Mouse (Mus musculus): ENCODE measurements at regions not wholly inside any gene's neighbourhood (a gene's known extent, or its start where the extent isn't known, plus 50 kb on each side); places are given as distances from the start of the nearest gene placed in this dataset.

- Histone ChIP-seq H3K27me3 (no peaks in the 10 kb centered on the region), H3K9ac (no peak overlapping the region), H3K4me3 (no peak overlapping the region), H3K27ac (no peak overlapping the region), H3K9me3 (no peaks in the 10 kb centered on the region), H3K4me1 (replicated peaks) (no peaks in the 10 kb centered on the region), H3K4me2 (no peak overlapping the region), H3K36me3 (no peaks in the 10 kb centered on the region)
- ATAC-seq (ENCODE audit: low FRiP score), result no peak
Measured at GRCm38 (mm10) chr14:105694969-105695368, 201.7 kb downstream of the Spry2 start.

- Histone ChIP-seq H3K9me3 (no peaks in the 10 kb centered on the region), H3K27me3 (no peaks in the 10 kb centered on the region), H3K4me2 (no peak overlapping the region), H3K9ac (no peak overlapping the region), H3K4me1 (replicated peaks) (no peaks in the 10 kb centered on the region), H3K27ac (no peak overlapping the region), H3K36me3 (no peaks in the 10 kb centered on the region), H3K4me3 (no peak overlapping the region)
- no peak for ATAC-seq (ENCODE audit: low FRiP score)
- 75% methylated on average over 4 of the region's 4 CpGs for WGBS
Measured at GRCm38 (mm10) chr14:105693713-105694112, 202.9 kb downstream of the Spry2 start.

- WGBS, result 59% methylated on average over 11 of the region's 11 CpGs
- Histone ChIP-seq H3K27me3 (no peaks in the 10 kb centered on the region), H3K4me2 (no peak overlapping the region), H3K36me3 (no peaks in the 10 kb centered on the region), H3K9ac (no peak overlapping the region), H3K4me1 (replicated peaks) (no peaks in the 10 kb centered on the region), H3K4me3 (no peak overlapping the region), H3K27ac (no peak overlapping the region), H3K9me3 (no peaks in the 10 kb centered on the region)
- ATAC-seq (ENCODE audit: low FRiP score), result no peak
Measured at GRCm38 (mm10) chr14:105684826-105685465, 211.7 kb downstream of the Spry2 start.

GRCm38 (mm10) chr14:105684329-105684728 lies 212.3 kb downstream of the Spry2 start:
- Histone ChIP-seq H3K4me3 (no peak overlapping the region), H3K9ac (no peak overlapping the region), H3K4me1 (replicated peaks) (no peaks in the 10 kb centered on the region), H3K27ac (no peak overlapping the region), H3K4me2 (no peak overlapping the region), H3K27me3 (no peaks in the 10 kb centered on the region), H3K36me3 (no peaks in the 10 kb centered on the region), H3K9me3 (no peaks in the 10 kb centered on the region)
- ATAC-seq (ENCODE audit: low FRiP score), result no peak
- 82% methylated on average over 2 of the region's 2 CpGs for WGBS

- Histone ChIP-seq H3K36me3 (no peaks in the 10 kb centered on the region), H3K4me1 (replicated peaks) (peaks cover 12% of the 10 kb centered on the region), H3K9me3 (no peaks in the 10 kb centered on the region), H3K27me3 (no peaks in the 10 kb centered on the region), H3K4me2 (peak overlapping the region; percentile 20; the same call in 1 of the 2 replicates), H3K27ac (no peak overlapping the region), H3K4me3 (no peak overlapping the region), H3K9ac (no peak overlapping the region)
- WGBS, result 11% methylated on average over 4 of the region's 4 CpGs
- no peak for ATAC-seq (ENCODE audit: low FRiP score)
Measured at GRCm38 (mm10) chr14:105676646-105676930, 220.0 kb downstream of the Spry2 start.

- Histone ChIP-seq H3K4me1 (replicated peaks) (peaks cover 12% of the 10 kb centered on the region), H3K27ac (no peak overlapping the region), H3K9ac (no peak overlapping the region), H3K4me2 (peak overlapping the region; percentile 20; the same call in 1 of the 2 replicates), H3K36me3 (no peaks in the 10 kb centered on the region), H3K4me3 (no peak overlapping the region), H3K27me3 (no peaks in the 10 kb centered on the region), H3K9me3 (no peaks in the 10 kb centered on the region)
- no peak for ATAC-seq (ENCODE audit: low FRiP score)
- WGBS, result 32% methylated on average over 13 of the region's 13 CpGs
Measured at GRCm38 (mm10) chr14:105675801-105676645, 220.6 kb downstream of the Spry2 start.

- no peak overlapping the region for H3K4me3 ChIP-seq
- no peaks in the 10 kb centered on the region for H3K27me3 ChIP-seq
- H3K9me3 ChIP-seq, result no peaks in the 10 kb centered on the region
- H3K9ac ChIP-seq, result no peak overlapping the region
- no peak overlapping the region for H3K4me2 ChIP-seq
- H3K36me3 ChIP-seq, result no peaks in the 10 kb centered on the region
- no peak overlapping the region for H3K27ac ChIP-seq
- peaks cover 12% of the 10 kb centered on the region for H3K4me1 ChIP-seq (replicated peaks)
- no peak for ATAC-seq (ENCODE audit: low FRiP score)
Measured at GRCm38 (mm10) chr14:105675006-105675405, 221.6 kb downstream of the Spry2 start.

- Histone ChIP-seq H3K36me3 (no peaks in the 10 kb centered on the region), H3K9me3 (no peaks in the 10 kb centered on the region), H3K4me2 (peak overlapping the region; percentile 27), H3K4me3 (no peak overlapping the region), H3K9ac (no peak overlapping the region), H3K27ac (peak overlapping the region; percentile 52), H3K4me1 (replicated peaks) (peaks cover 13% of the 10 kb centered on the region), H3K27me3 (no peaks in the 10 kb centered on the region)
- ATAC-seq (ENCODE audit: low FRiP score), result peak; percentile 71; the same call in 1 of the 2 replicates
- 21% methylated on average over 11 of the region's 11 CpGs for WGBS
Measured at GRCm38 (mm10) chr14:105668969-105669368, 227.7 kb downstream of the Spry2 start.

- no peaks in the 10 kb centered on the region for H3K9me3 ChIP-seq
- ATAC-seq (ENCODE audit: low FRiP score), result no peak; the same call in 1 of the 2 replicates
- peak overlapping the region; percentile 44; the same call in 1 of the 2 replicates for H3K27ac ChIP-seq
- H3K4me1 ChIP-seq (replicated peaks), result peaks cover 13% of the 10 kb centered on the region
- H3K9ac ChIP-seq, result no peak overlapping the region
- H3K4me3 ChIP-seq, result no peak overlapping the region
- H3K27me3 ChIP-seq, result no peaks in the 10 kb centered on the region
- H3K4me2 ChIP-seq, result no peak overlapping the region
- WGBS, result 58% methylated on average over 7 of the region's 7 CpGs
- no peaks in the 10 kb centered on the region for H3K36me3 ChIP-seq
Measured at GRCm38 (mm10) chr14:105664671-105665198, 231.9 kb downstream of the Spry2 start.

- Histone ChIP-seq H3K9ac (no peak overlapping the region), H3K27me3 (no peaks in the 10 kb centered on the region), H3K9me3 (no peaks in the 10 kb centered on the region), H3K36me3 (no peaks in the 10 kb centered on the region), H3K4me3 (no peak overlapping the region), H3K4me1 (replicated peaks) (peaks cover 8% of the 10 kb centered on the region), H3K27ac (no peak overlapping the region), H3K4me2 (no peak overlapping the region)
- WGBS, result 79% methylated on average over 4 of the region's 4 CpGs
- no peak for ATAC-seq (ENCODE audit: low FRiP score)
Measured at GRCm38 (mm10) chr14:105663472-105663871, 233.1 kb downstream of the Spry2 start.

- Histone ChIP-seq H3K4me1 (replicated peaks) (0 out of 2 replicates have a peak, but pooled peaks cover 4% of the 10 kb centered on the region), H3K9ac (no peak overlapping the region), H3K9me3 (no peaks in the 10 kb centered on the region), H3K27me3 (no peaks in the 10 kb centered on the region), H3K36me3 (no peaks in the 10 kb centered on the region), H3K4me3 (no peak overlapping the region), H3K27ac (no peak overlapping the region), H3K4me2 (no peak overlapping the region)
- WGBS, result 87% methylated on average over 6 of the region's 6 CpGs
- no peak for ATAC-seq (ENCODE audit: low FRiP score)
Measured at GRCm38 (mm10) chr14:105662839-105663238, 233.8 kb downstream of the Spry2 start.

GRCm38 (mm10) chr14:105658316-105658715 lies 238.3 kb downstream of the Spry2 start:
- 92% methylated on average over 2 of the region's 2 CpGs for WGBS
- Histone ChIP-seq H3K9ac (no peak overlapping the region), H3K9me3 (no peaks in the 10 kb centered on the region; the same call in 1 of the 2 replicates), H3K4me2 (no peak overlapping the region), H3K4me1 (replicated peaks) (no peaks in the 10 kb centered on the region), H3K4me3 (no peak overlapping the region), H3K27me3 (no peaks in the 10 kb centered on the region), H3K36me3 (no peaks in the 10 kb centered on the region), H3K27ac (no peak overlapping the region)
- ATAC-seq (ENCODE audit: low FRiP score), result no peak
